Mouse (Mus musculus) spleen, postnatal 36 days (tissue): Measurements from ENCODE around the gene Afdn.
"Not testable (repeated sequence)": the region's sequence is repeated elsewhere in the genome, so short reads cannot be mapped to it uniquely, and the experiment has no call there.

Source experiments
- DNase-seq, 2 experiments: peaks; one replicate each; pipeline ENCODE4 v3.0.0; 2022; ENCODE audit warnings: low spot score in 2 of 2, mixed read lengths in 1 of 2

Gene Afdn

GRCm38 (mm10) chr17:13951570-13951969, 191.2 kb downstream of the Afdn start:
- DNase-seq: not testable (repeated sequence)
